Mouse (Mus musculus): ENCODE results near the gene Olfr635. TPM values are rescaled to one million over a fixed set of nuclear protein-coding genes. Genes with fewer than 3 reads are reported as not detected.

The Olfr635 gene
- polyA plus RNA-seq, 1 experiment: not detected

DNA sequence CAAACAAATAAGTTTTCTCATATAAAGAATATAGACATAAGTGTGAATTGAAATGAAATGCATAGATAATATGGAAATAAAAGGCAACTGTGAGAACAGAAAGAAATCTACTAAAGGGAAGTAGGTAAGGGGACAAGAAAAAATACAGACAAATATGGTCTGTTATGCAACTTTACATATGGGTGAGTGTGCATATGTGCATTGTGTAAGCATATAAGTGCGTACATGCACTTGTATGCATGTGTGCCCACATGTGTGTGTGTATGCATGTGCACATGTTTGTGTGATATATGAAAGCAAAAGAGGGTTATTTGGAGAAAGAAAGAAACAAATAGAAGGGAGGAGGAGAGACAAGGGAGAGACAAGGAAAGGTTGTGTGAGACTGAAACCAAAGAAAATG is 48.0 kb downstream of the Olfr635 start:
- TF ChIP-seq POLR2A (IDR thresholded peaks at IDR 0.05; ENCODE audit: borderline replicate concordance, low read depth, low read length): no peak
- TF ChIP-seq CTCF (IDR thresholded peaks at IDR 0.05; ENCODE audit: low read depth, low read length): no peak
- no peaks in the 10 kb centered on the region for H3K4me1 ChIP-seq (ENCODE audit: control insufficient read depth, insufficient read depth, low read length)
- H3K4me3 ChIP-seq (ENCODE audit: insufficient read depth, low read length): no peak overlapping the region
- H3K27ac ChIP-seq (ENCODE audit: insufficient read depth, low read depth, low read length): no peak overlapping the region

GRCm38 (mm10) chr7:104021651-104022050 is 50.7 kb downstream of the Olfr635 start:
- Histone ChIP-seq H3K27ac (ENCODE audit: insufficient read depth, low read depth, low read length) (no peak overlapping the region), H3K4me3 (ENCODE audit: insufficient read depth, low read length) (no peak overlapping the region), H3K4me1 (ENCODE audit: control insufficient read depth, insufficient read depth, low read length) (no peaks in the 10 kb centered on the region)
- TF ChIP-seq CTCF (IDR thresholded peaks at IDR 0.05; ENCODE audit: low read depth, low read length): no peak
- TF ChIP-seq POLR2A (IDR thresholded peaks at IDR 0.05; ENCODE audit: borderline replicate concordance, low read depth, low read length): no peak

GRCm38 (mm10) chr7:104025473-104025872 is 54.5 kb downstream of the Olfr635 start, which contains the start of gene Olfr640:
Olfr640 (minus strand) TSS chr7:104025573.
- TF ChIP-seq CTCF (IDR thresholded peaks at IDR 0.05; ENCODE audit: low read depth, low read length) (no peak), POLR2A (IDR thresholded peaks at IDR 0.05; ENCODE audit: borderline replicate concordance, low read depth, low read length) (no peak)
- Histone ChIP-seq H3K27ac (ENCODE audit: insufficient read depth, low read depth, low read length) (no peak within 1 kb of the TSS), H3K4me3 (ENCODE audit: insufficient read depth, low read length) (no peak within 1 kb of the TSS), H3K4me1 (ENCODE audit: control insufficient read depth, insufficient read depth, low read length) (no peaks in the 10 kb centered on the region)

- Histone ChIP-seq H3K27ac (ENCODE audit: insufficient read depth, low read depth, low read length) (no peak overlapping the region), H3K4me3 (ENCODE audit: insufficient read depth, low read length) (no peak overlapping the region), H3K4me1 (ENCODE audit: control insufficient read depth, insufficient read depth, low read length) (no peaks in the 10 kb centered on the region)
- TF ChIP-seq POLR2A (IDR thresholded peaks at IDR 0.05; ENCODE audit: borderline replicate concordance, low read depth, low read length): no peak
- TF ChIP-seq CTCF (IDR thresholded peaks at IDR 0.05; ENCODE audit: low read depth, low read length): no peak
Measured at GRCm38 (mm10) chr7:104026978-104027377, 56.0 kb downstream of the Olfr635 start.

GRCm38 (mm10) chr7:104035145-104035544 is 64.2 kb downstream of the Olfr635 start, which contains the start of gene Olfr641:
Olfr641 (plus strand) TSS chr7:104035445.
- H3K27ac ChIP-seq (ENCODE audit: insufficient read depth, low read depth, low read length): no peak within 1 kb of the TSS
- no peak within 1 kb of the TSS for H3K4me3 ChIP-seq (ENCODE audit: insufficient read depth, low read length)
- TF ChIP-seq CTCF (IDR thresholded peaks at IDR 0.05; ENCODE audit: low read depth, low read length) (no peak), POLR2A (IDR thresholded peaks at IDR 0.05; ENCODE audit: borderline replicate concordance, low read depth, low read length) (no peak)
- H3K4me1 ChIP-seq (ENCODE audit: control insufficient read depth, insufficient read depth, low read length): no peaks in the 10 kb centered on the region

Other genes starting within 250 kb of the Olfr635 start
- not detected in 2 replicates for gene Olfr628, start 240.8 kb upstream of the Olfr635 start, polyA plus RNA-seq (2012; ENCODE audit: insufficient read depth, insufficient read length, missing spikeins)
- gene Olfr629, start 226.2 kb upstream of the Olfr635 start, polyA plus RNA-seq (2012; ENCODE audit: insufficient read depth, insufficient read length, missing spikeins): not detected in 2 replicates
- gene Olfr630, start 213.8 kb upstream of the Olfr635 start, polyA plus RNA-seq (2012; ENCODE audit: insufficient read depth, insufficient read length, missing spikeins): not detected in 2 replicates
- gene Olfr69, start 199.6 kb upstream of the Olfr635 start, polyA plus RNA-seq (2012; ENCODE audit: insufficient read depth, insufficient read length, missing spikeins): not detected in 2 replicates
- gene Olfr68, start 191.5 kb upstream of the Olfr635 start, polyA plus RNA-seq (2012; ENCODE audit: insufficient read depth, insufficient read length, missing spikeins): not detected in 2 replicates
- not detected in 2 replicates for gene Olfr67, start 179.3 kb upstream of the Olfr635 start, polyA plus RNA-seq (2012; ENCODE audit: insufficient read depth, insufficient read length, missing spikeins)
- gene Hbb-bt, start 157.2 kb upstream of the Olfr635 start, polyA plus RNA-seq (2012; ENCODE audit: insufficient read depth, insufficient read length, missing spikeins): not detected in 2 replicates
- not detected in 2 replicates for gene Hbb-bs, start 143.1 kb upstream of the Olfr635 start, polyA plus RNA-seq (2012; ENCODE audit: insufficient read depth, insufficient read length, missing spikeins)
- gene Hbb-bh2, start 130.6 kb upstream of the Olfr635 start, polyA plus RNA-seq (2012; ENCODE audit: insufficient read depth, insufficient read length, missing spikeins): not detected in 2 replicates
- not detected in 2 replicates for gene Hbb-bh1, start 128.0 kb upstream of the Olfr635 start, polyA plus RNA-seq (2012; ENCODE audit: insufficient read depth, insufficient read length, missing spikeins)
- gene Hbb-y, start 117.9 kb upstream of the Olfr635 start, polyA plus RNA-seq (2012; ENCODE audit: insufficient read depth, insufficient read length, missing spikeins): not detected in 2 replicates
- not detected in 2 replicates for gene Olfr66, start 84.9 kb upstream of the Olfr635 start, polyA plus RNA-seq (2012; ENCODE audit: insufficient read depth, insufficient read length, missing spikeins)
- gene Olfr64, start 76.7 kb upstream of the Olfr635 start, polyA plus RNA-seq (2012; ENCODE audit: insufficient read depth, insufficient read length, missing spikeins): not detected in 2 replicates
- gene Olfr65, start 67.7 kb upstream of the Olfr635 start, polyA plus RNA-seq (2012; ENCODE audit: insufficient read depth, insufficient read length, missing spikeins): not detected in 2 replicates
- gene Olfr631, start 42.3 kb upstream of the Olfr635 start, polyA plus RNA-seq (2012; ENCODE audit: insufficient read depth, insufficient read length, missing spikeins): not detected in 2 replicates
- not detected in 2 replicates for gene Olfr632, start 36.8 kb upstream of the Olfr635 start, polyA plus RNA-seq (2012; ENCODE audit: insufficient read depth, insufficient read length, missing spikeins)
- not detected in 2 replicates for gene Olfr633, start 26.7 kb upstream of the Olfr635 start, polyA plus RNA-seq (2012; ENCODE audit: insufficient read depth, insufficient read length, missing spikeins)
- gene Olfr638, start 27.6 kb downstream of the Olfr635 start, polyA plus RNA-seq (2012; ENCODE audit: insufficient read depth, insufficient read length, missing spikeins): not detected in 2 replicates
- 0.12 TPM in 1 of 2 replicates, not detected in the other for gene Olfr639, start 46.2 kb downstream of the Olfr635 start, polyA plus RNA-seq (2012; ENCODE audit: insufficient read depth, insufficient read length, missing spikeins)
- gene Olfr640, start 54.4 kb downstream of the Olfr635 start, polyA plus RNA-seq (2012; ENCODE audit: insufficient read depth, insufficient read length, missing spikeins): not detected in 2 replicates
- not detected in 2 replicates for gene Olfr641, start 64.3 kb downstream of the Olfr635 start, polyA plus RNA-seq (2012; ENCODE audit: insufficient read depth, insufficient read length, missing spikeins)
- 0.17 TPM in 1 of 2 replicates, not detected in the other for gene Olfr642, start 81.5 kb downstream of the Olfr635 start, polyA plus RNA-seq (2012; ENCODE audit: insufficient read depth, insufficient read length, missing spikeins)
- not detected in 2 replicates for gene 4930516K23Rik, start 90.3 kb downstream of the Olfr635 start, polyA plus RNA-seq (2012; ENCODE audit: insufficient read depth, insufficient read length, missing spikeins)
- not detected in 2 replicates for gene Olfr644, start 100.7 kb downstream of the Olfr635 start, polyA plus RNA-seq (2012; ENCODE audit: insufficient read depth, insufficient read length, missing spikeins)
- gene Olfr645, start 114.3 kb downstream of the Olfr635 start, polyA plus RNA-seq (2012; ENCODE audit: insufficient read depth, insufficient read length, missing spikeins): not detected in 2 replicates
- gene Olfr646, start 133.7 kb downstream of the Olfr635 start, polyA plus RNA-seq (2012; ENCODE audit: insufficient read depth, insufficient read length, missing spikeins): not detected in 2 replicates
- gene Ubqln5, start 158.7 kb downstream of the Olfr635 start, polyA plus RNA-seq (2012; ENCODE audit: insufficient read depth, insufficient read length, missing spikeins): not detected in 2 replicates
- not detected in 2 replicates for gene Olfr643, start 166.3 kb downstream of the Olfr635 start, polyA plus RNA-seq (2012; ENCODE audit: insufficient read depth, insufficient read length, missing spikeins)
- gene Ubqln3, start 172.1 kb downstream of the Olfr635 start, polyA plus RNA-seq (2012; ENCODE audit: insufficient read depth, insufficient read length, missing spikeins): not detected in 2 replicates
- not detected in 2 replicates for gene Ubqlnl, start 179.4 kb downstream of the Olfr635 start, polyA plus RNA-seq (2012; ENCODE audit: insufficient read depth, insufficient read length, missing spikeins)
- gene Olfm5, start 193.7 kb downstream of the Olfr635 start, polyA plus RNA-seq (2012; ENCODE audit: insufficient read depth, insufficient read length, missing spikeins): not detected in 2 replicates
- not detected in 2 replicates for gene Olfr648, start 212.2 kb downstream of the Olfr635 start, polyA plus RNA-seq (2012; ENCODE audit: insufficient read depth, insufficient read length, missing spikeins)
- gene Olfr649, start 224.8 kb downstream of the Olfr635 start, polyA plus RNA-seq (2012; ENCODE audit: insufficient read depth, insufficient read length, missing spikeins): not detected in 2 replicates
- gene Trim6, start 247.6 kb downstream of the Olfr635 start, polyA plus RNA-seq (2012; ENCODE audit: insufficient read depth, insufficient read length, missing spikeins): 1.7 and 3.0 TPM in 2 replicates

All from bone marrow macrophage, adult 2 months (primary cell).